Mouse (Mus musculus): ENCODE measurements around the gene Ccdc87. TPM values are rescaled to one million over a fixed set of nuclear protein-coding genes. Genes with fewer than 3 reads are reported as not detected.
"Not testable (repeated sequence)": the region's sequence is repeated elsewhere in the genome, so short reads cannot be mapped to it uniquely, and the experiment has no call there.

Gene Ccdc87
- polyA plus RNA-seq, 1 experiment from 2014 or later = 0.04 TPM

DNA sequence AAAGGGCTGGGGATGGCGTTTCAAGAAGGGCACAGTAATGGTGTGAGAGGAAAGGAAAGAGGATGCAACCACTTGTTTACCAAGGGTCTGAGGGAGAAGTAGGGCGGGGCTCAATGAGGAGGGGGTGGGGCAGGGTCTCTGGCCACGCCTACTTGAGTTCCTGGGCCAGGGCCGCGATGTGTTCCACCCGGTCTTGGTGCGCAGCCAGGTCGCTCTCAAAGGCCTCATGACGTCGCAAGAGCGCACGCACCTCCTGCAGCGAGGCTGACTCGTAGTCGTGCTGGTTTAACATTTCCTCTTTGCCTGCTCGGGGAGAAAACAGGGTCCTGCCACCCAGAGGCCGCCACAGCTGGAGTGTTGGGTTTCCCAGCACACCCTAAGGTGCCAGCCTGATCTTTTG lies 26.0 kb downstream of the Ccdc87 start:
- H3K4me3 ChIP-seq = peak overlapping the region; percentile 18

DNA sequence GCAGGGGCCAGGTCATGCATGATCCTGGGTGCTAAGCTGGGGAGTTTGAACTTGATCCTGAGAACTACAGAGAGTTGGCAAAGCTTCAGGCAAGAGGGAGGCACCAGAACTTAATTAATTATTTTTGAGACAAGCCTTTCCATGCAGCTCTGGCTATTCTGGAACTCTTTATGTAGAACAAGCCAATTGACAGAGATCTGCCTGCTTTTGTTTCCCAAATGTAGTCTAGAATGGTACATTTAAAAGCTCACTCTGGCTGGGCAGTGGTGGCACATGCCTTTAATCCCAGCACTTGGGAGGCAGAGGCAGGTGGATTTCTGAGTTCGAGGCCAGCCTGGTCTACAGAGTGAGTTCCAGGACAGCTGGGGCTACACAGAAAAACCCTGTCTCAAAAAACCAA lies 35.4 kb downstream of the Ccdc87 start:
- peaks cover 13% of the 10 kb centered on the region for H3K27me3 ChIP-seq (replicated peaks)
- 68% methylated on average over 1 of the region's 1 CpGs for WGBS
- ATAC-seq (ENCODE audit: extremely low read depth, insufficient number of reproducible peaks, low FRiP score, low TSS enrichment); H3K9me3 ChIP-seq; H3K4me2 ChIP-seq; H3K4me3 ChIP-seq; H3K27ac ChIP-seq (replicated peaks); H3K9ac ChIP-seq; H3K36me3 ChIP-seq: not testable (repeated sequence)
- peaks cover 17% of the 10 kb centered on the region for H3K4me1 ChIP-seq

More for the DNA sequence above, 26.0 kb downstream of the Ccdc87 start:
- Histone ChIP-seq H3K4me2 (peak overlapping the region; percentile 53), H3K9ac (peak overlapping the region; percentile 24; the same call in 1 of the 2 replicates), H3K4me1 (peaks cover 5% of the 10 kb centered on the region; the same call in 1 of the 2 replicates), H3K36me3 (0 out of 2 replicates have a peak, but pooled peaks cover 3% of the 10 kb centered on the region), H3K27ac (replicated peaks) (no peak overlapping the region), H3K9me3 (no peaks in the 10 kb centered on the region), H3K27me3 (replicated peaks) (peaks cover 49% of the 10 kb centered on the region)
- WGBS = 9% methylated on average over 17 of the region's 17 CpGs
- ATAC-seq (ENCODE audit: extremely low read depth, insufficient number of reproducible peaks, low FRiP score, low TSS enrichment) = no peak

DNA sequence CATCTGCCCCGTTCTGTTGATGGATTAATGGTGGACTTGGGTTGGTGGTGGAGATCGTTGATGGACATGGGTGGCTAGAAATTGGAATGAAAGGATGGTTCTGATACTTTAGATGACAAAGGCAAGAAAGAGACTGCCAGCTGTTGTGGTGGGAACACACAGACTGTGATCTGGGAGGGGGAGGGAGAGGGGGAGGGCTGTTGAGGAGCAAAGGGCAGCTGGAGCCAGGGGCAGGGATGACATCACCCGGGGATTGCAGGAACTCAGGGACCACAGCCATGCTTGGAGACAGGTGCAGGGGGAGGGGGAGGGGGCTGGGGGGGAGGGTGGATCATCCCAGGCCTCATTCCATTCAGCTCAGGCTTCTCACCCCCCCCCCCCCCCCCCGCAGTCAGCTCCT lies 37.1 kb downstream of the Ccdc87 start:
- H3K36me3 ChIP-seq = no peaks in the 10 kb centered on the region
- no peak overlapping the region for H3K9ac ChIP-seq
- WGBS = 55% methylated on average over 3 of the region's 4 CpGs
- H3K4me3 ChIP-seq = no peak overlapping the region
- no peaks in the 10 kb centered on the region for H3K9me3 ChIP-seq
- no peak overlapping the region for H3K27ac ChIP-seq (replicated peaks)
- peaks cover 13% of the 10 kb centered on the region for H3K27me3 ChIP-seq (replicated peaks)
- peaks cover 17% of the 10 kb centered on the region for H3K4me1 ChIP-seq
- no peak for ATAC-seq (ENCODE audit: extremely low read depth, insufficient number of reproducible peaks, low FRiP score, low TSS enrichment)
- no peak overlapping the region for H3K4me2 ChIP-seq

DNA sequence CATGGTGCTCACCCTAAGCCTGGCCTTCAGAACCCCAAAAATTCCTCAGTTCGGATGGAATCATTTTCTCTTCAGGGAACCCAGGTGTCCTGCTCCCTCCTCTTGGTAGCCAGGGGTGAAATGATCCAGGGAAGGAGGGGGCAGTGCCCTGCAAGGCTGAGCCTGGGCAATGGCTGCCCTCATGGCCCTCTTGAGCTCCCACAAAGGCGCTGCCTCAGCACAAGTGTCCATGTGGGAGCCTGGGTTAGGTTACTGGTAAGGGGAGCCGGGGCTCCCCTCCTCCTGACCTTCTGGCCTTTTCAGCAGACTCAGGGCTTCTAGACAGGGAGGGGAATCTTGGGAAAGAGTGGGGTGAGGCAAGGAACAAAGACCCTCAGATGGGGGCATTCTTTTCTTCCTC lies 37.6 kb downstream of the Ccdc87 start:
- no peak overlapping the region for H3K9ac ChIP-seq
- WGBS = 65% methylated on average over 3 of the region's 3 CpGs
- no peak overlapping the region for H3K27ac ChIP-seq (replicated peaks)
- no peak for ATAC-seq (ENCODE audit: extremely low read depth, insufficient number of reproducible peaks, low FRiP score, low TSS enrichment)
- H3K9me3 ChIP-seq = no peaks in the 10 kb centered on the region
- no peak overlapping the region for H3K4me2 ChIP-seq
- peaks cover 13% of the 10 kb centered on the region for H3K27me3 ChIP-seq (replicated peaks)
- H3K36me3 ChIP-seq = no peaks in the 10 kb centered on the region
- no peak overlapping the region for H3K4me3 ChIP-seq
- peaks cover 17% of the 10 kb centered on the region for H3K4me1 ChIP-seq

DNA sequence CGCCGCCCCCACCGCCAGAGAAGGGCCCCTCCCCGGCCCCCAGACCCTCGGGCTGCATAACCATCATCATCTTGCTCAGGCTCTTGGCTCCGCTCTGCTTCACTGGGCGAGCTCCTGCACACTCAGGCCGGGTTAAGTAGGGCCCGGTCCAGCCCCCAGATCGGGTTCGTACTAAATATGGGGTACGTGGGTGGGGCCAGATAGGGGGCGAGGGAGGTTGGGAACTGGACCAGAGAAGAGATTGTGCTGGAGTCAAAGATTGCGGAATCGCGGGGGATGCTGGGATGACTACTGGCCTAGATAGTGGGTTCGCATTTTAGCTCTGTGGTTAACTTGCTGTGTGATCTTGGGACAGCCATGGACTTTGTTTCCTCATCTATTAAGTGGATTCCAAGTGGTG lies 38.6 kb downstream of the Ccdc87 start, which contains the start of gene Actn3:
Actn3 (minus strand) TSS at position 125 of the 400 bp plus-strand sequence.
- WGBS = 1% methylated on average over 17 of the region's 17 CpGs
- Histone ChIP-seq H3K27ac (replicated peaks) (peak within 1 kb of the TSS; percentile 70), H3K27me3 (replicated peaks) (peaks cover 13% of the 10 kb centered on the region), H3K9me3 (no peaks in the 10 kb centered on the region), H3K36me3 (no peaks in the 10 kb centered on the region), H3K4me3 (peak within 1 kb of the TSS; percentile 93), H3K4me1 (peaks cover 17% of the 10 kb centered on the region), H3K9ac (peak within 1 kb of the TSS; percentile 91), H3K4me2 (peak within 1 kb of the TSS; percentile 94)
- 0 out of 2 replicates have a peak, but pooled peaks have one; percentile 9 for ATAC-seq (ENCODE audit: extremely low read depth, insufficient number of reproducible peaks, low FRiP score, low TSS enrichment)

DNA sequence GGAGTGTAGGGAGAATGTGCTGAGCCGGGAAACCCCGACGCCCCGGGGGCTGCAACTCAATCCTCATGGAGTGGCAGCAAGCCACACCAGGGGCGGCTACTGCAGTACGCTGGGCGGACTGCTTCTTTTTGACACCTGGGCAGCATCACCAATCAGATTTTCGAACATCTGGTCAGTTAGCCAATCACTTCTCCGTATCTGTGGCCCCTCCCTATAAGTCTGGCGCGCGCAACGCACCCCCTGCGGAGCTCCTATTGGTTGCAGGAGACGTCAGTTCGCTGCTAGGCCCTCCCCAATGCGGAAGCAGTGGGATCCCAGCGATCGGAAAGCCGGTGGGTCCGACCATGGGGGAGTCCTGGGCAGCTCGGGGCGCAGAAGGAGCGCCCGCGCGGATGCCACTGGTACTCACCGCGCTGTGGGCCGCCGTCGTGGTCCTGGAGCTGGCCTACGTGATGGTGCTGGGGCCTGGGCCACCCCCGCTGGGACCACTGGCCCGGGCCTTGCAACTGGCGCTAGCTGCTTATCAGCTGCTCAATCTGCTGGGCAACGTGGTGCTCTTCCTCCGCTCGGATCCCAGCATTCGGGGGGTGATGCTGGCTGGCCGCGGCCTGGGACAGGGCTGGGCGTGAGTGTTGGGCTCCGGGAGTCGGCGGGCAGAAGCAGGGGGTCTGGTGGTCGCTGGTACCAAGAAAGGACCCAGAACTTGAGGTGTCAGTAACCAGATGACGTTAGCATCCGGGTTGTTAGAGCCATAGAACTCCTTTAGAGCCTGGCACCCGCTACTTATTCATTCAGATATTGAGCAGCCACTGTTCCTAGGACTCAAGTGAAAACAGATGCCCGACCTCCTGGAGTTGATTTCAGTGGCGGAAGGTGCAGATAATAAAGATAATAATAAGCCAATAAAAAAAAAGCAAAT lies 39.5 kb downstream of the Ccdc87 start, which contains the start of gene Zdhhc24:
Zdhhc24 (plus strand) TSS at position 264 of the 919 bp plus-strand sequence.
- Histone ChIP-seq H3K9ac (peak within 1 kb of the TSS; percentile 91), H3K27me3 (replicated peaks) (peaks cover 13% of the 10 kb centered on the region), H3K27ac (replicated peaks) (peak within 1 kb of the TSS; percentile 70), H3K4me2 (peak within 1 kb of the TSS; percentile 94), H3K9me3 (no peaks in the 10 kb centered on the region), H3K36me3 (peaks cover 6% of the 10 kb centered on the region; the same call in 1 of the 2 replicates), H3K4me3 (peak within 1 kb of the TSS; percentile 93), H3K4me1 (peaks cover 17% of the 10 kb centered on the region)
- ATAC-seq (ENCODE audit: extremely low read depth, insufficient number of reproducible peaks, low FRiP score, low TSS enrichment) = peak; percentile 91
- under 1% methylated on average over 52 of the region's 52 CpGs for WGBS

DNA sequence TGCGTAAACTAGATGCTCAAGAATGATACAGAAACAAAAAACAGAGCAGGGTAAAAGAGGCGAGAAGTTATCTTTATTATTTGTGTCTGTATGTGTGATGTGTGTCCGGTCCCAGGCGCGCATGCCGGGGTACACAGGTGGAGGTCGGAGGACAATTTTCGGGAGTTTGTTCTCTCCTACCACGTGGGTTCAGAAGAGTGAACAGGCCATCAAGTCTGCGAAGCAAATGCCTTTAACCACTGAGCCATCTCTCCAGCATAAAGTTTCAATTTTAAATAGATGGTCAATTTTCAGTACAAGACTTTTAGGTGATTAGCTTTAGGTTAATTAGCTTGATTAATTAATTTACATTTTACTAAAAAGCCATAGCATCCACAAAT lies 40.1 kb downstream of the Ccdc87 start:
- no peaks in the 10 kb centered on the region for H3K9me3 ChIP-seq
- WGBS = 58% methylated on average over 10 of the region's 10 CpGs
- no peak overlapping the region for H3K27ac ChIP-seq (replicated peaks)
- peaks cover 13% of the 10 kb centered on the region for H3K27me3 ChIP-seq (replicated peaks)
- H3K4me3 ChIP-seq = peak overlapping the region; percentile 93
- peak overlapping the region; percentile 94 for H3K4me2 ChIP-seq
- H3K4me1 ChIP-seq = peaks cover 17% of the 10 kb centered on the region
- ATAC-seq (ENCODE audit: extremely low read depth, insufficient number of reproducible peaks, low FRiP score, low TSS enrichment) = no peak
- peaks cover 11% of the 10 kb centered on the region for H3K36me3 ChIP-seq
- H3K9ac ChIP-seq = peak overlapping the region; percentile 91

DNA sequence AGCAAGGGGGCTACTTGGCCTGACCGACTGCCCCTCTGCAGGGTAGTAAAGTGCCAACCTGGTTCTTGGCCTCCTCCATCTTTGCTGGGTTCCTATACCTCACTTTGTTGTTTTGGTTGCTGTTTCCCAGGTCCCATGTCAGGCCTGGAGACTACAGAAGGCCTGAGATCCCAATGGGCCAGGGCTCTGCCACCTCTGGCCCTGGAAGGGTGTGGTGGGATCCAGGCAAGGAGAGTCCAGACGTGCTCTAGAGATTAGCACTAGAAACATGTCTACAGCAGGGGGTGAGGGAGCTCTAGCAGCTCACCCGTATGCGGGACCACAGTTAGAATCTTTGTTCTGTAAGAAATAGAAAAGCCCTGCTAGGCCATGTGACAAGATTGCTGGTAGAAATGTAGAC lies 44.8 kb downstream of the Ccdc87 start:
- H3K27ac ChIP-seq (replicated peaks) = no peak overlapping the region
- peaks cover 5% of the 10 kb centered on the region for H3K4me1 ChIP-seq
- no peak for ATAC-seq (ENCODE audit: extremely low read depth, insufficient number of reproducible peaks, low FRiP score, low TSS enrichment)
- 0 out of 2 replicates have a peak, but pooled peaks cover under 1% of the 10 kb centered on the region for H3K27me3 ChIP-seq (replicated peaks)
- no peaks in the 10 kb centered on the region for H3K9me3 ChIP-seq
- no peak overlapping the region for H3K4me3 ChIP-seq
- 69% methylated on average over 4 of the region's 4 CpGs for WGBS
- no peak overlapping the region for H3K4me2 ChIP-seq
- peaks cover 14% of the 10 kb centered on the region for H3K36me3 ChIP-seq
- H3K9ac ChIP-seq = no peak overlapping the region

DNA sequence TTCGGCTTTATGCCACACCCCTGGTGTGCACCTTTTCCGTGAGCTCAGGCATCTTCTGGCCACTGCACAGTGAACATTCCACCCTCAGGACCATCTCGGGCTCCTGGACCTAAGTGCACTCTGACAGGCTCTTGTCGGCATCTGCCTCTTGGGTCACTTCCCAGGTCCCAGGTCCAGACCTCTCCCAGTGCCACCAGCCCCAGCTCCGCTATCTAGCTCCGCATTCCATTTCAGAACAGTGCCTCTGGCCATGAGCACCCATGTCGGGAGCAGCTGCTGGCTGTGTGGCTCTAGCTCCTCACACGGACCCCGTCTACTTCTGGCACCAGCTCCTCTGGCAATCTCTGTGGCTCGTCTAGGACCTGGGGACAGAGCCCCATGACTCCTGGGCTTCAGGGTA lies 50.6 kb downstream of the Ccdc87 start:
- Histone ChIP-seq H3K27ac (replicated peaks) (no peak overlapping the region), H3K4me3 (no peak overlapping the region), H3K4me1 (no peaks in the 10 kb centered on the region; the same call in 1 of the 2 replicates), H3K36me3 (no peaks in the 10 kb centered on the region), H3K9me3 (no peaks in the 10 kb centered on the region), H3K27me3 (replicated peaks) (peaks cover 30% of the 10 kb centered on the region), H3K4me2 (no peak overlapping the region), H3K9ac (no peak overlapping the region)
- 53% methylated on average over 10 of the region's 10 CpGs for WGBS
- ATAC-seq (ENCODE audit: extremely low read depth, insufficient number of reproducible peaks, low FRiP score, low TSS enrichment) = no peak

- 64% methylated on average over 3 of the region's 3 CpGs for WGBS
- Histone ChIP-seq H3K36me3 (no peaks in the 10 kb centered on the region), H3K4me2 (no peak overlapping the region), H3K27ac (replicated peaks) (no peak overlapping the region), H3K4me3 (no peak overlapping the region), H3K4me1 (no peaks in the 10 kb centered on the region; the same call in 1 of the 2 replicates), H3K9me3 (no peaks in the 10 kb centered on the region), H3K9ac (no peak overlapping the region), H3K27me3 (replicated peaks) (peaks cover 37% of the 10 kb centered on the region)
- no peak for ATAC-seq (ENCODE audit: extremely low read depth, insufficient number of reproducible peaks, low FRiP score, low TSS enrichment)
These were observed 52.6 kb downstream of the Ccdc87 start for GRCm38 (mm10) chr19:4891798-4892197.
